Mouse (Mus musculus): ENCODE results near the gene Slfn4. TPM values are rescaled to one million over a fixed set of nuclear protein-coding genes. Genes with fewer than 3 reads are reported as not detected.

The Slfn4 gene
- polyA plus RNA-seq, 2 experiments: 0.04 to 0.18 TPM

GRCm38 (mm10) chr11:83238389-83238788 lies 63.4 kb downstream of the Slfn4 start:
- Histone ChIP-seq H3K4me3 (replicated peaks; ENCODE audit: low read length) (no peak overlapping the region), H3K27me3 (ENCODE audit: control insufficient read depth, insufficient read depth, low read length) (no peaks in the 10 kb centered on the region), H3K36me3 (ENCODE audit: control insufficient read depth, insufficient read depth, low read length) (no peaks in the 10 kb centered on the region), H3K9me3 (ENCODE audit: control insufficient read depth, low read length) (no peaks in the 10 kb centered on the region), H3K9ac (ENCODE audit: low read depth, low read length, severe bottlenecking) (no peak overlapping the region), H3K27ac (replicated peaks; ENCODE audit: low read depth, low read length) (no peak overlapping the region), H3K4me2 (replicated peaks; ENCODE audit: low read depth, low read length, severe bottlenecking) (no peak overlapping the region), H3K4me1 (ENCODE audit: control insufficient read depth, insufficient read depth, low read length) (no peaks in the 10 kb centered on the region)
- WGBS: 91% methylated on average over 2 of the region's 2 CpGs
- no peak for TF ChIP-seq POLR2A (IDR thresholded peaks at IDR 0.05; ENCODE audit: borderline replicate concordance, extremely low read depth, insufficient read depth, insufficient read length)
- DNase-seq (ENCODE audit: low spot score) (no peak), ATAC-seq (ENCODE audit: low FRiP score, low read depth) (no peak)

GRCm38 (mm10) chr11:83239811-83240210 lies 64.8 kb downstream of the Slfn4 start:
- no peak overlapping the region for H3K4me3 ChIP-seq (replicated peaks; ENCODE audit: low read length)
- H3K27ac ChIP-seq (replicated peaks; ENCODE audit: low read depth, low read length): no peak overlapping the region
- H3K4me2 ChIP-seq (replicated peaks; ENCODE audit: low read depth, low read length, severe bottlenecking): no peak overlapping the region
- no peaks in the 10 kb centered on the region for H3K27me3 ChIP-seq (ENCODE audit: control insufficient read depth, insufficient read depth, low read length)
- no peak overlapping the region for H3K9ac ChIP-seq (ENCODE audit: low read depth, low read length, severe bottlenecking)
- ATAC-seq (ENCODE audit: low FRiP score, low read depth): no peak
- H3K36me3 ChIP-seq (ENCODE audit: control insufficient read depth, insufficient read depth, low read length): no peaks in the 10 kb centered on the region
- 26% methylated on average over 2 of the region's 2 CpGs for WGBS
- no peak for TF ChIP-seq POLR2A (IDR thresholded peaks at IDR 0.05; ENCODE audit: borderline replicate concordance, extremely low read depth, insufficient read depth, insufficient read length)
- H3K4me1 ChIP-seq (ENCODE audit: control insufficient read depth, insufficient read depth, low read length): no peaks in the 10 kb centered on the region
- no peak for DNase-seq (ENCODE audit: low spot score)
- H3K9me3 ChIP-seq (ENCODE audit: control insufficient read depth, low read length): no peaks in the 10 kb centered on the region

Other genes starting within 250 kb of the Slfn4 start
- gene Slfn5, start 223.8 kb upstream of the Slfn4 start, polyA plus RNA-seq (2012; rRNA removed): 1.0 and 1.3 TPM in 2 replicates
- 1.6 and 2.1 TPM in 2 replicates for gene Slfn5, start 223.8 kb upstream of the Slfn4 start, polyA plus RNA-seq (2014; fragmentation: Nextera tagmentation; extraction: Ambion mirVana)
- gene Slfn9, start 183.4 kb upstream of the Slfn4 start, polyA plus RNA-seq (2012; rRNA removed): 5.8 and 7.8 TPM in 2 replicates
- gene Slfn9, start 183.4 kb upstream of the Slfn4 start, polyA plus RNA-seq (2014; fragmentation: Nextera tagmentation; extraction: Ambion mirVana): 11.3 and 12.9 TPM in 2 replicates
- gene Slfn8, start 154.4 kb upstream of the Slfn4 start, polyA plus RNA-seq (2012; rRNA removed): 0.24 and 0.48 TPM in 2 replicates
- gene Slfn8, start 154.4 kb upstream of the Slfn4 start, polyA plus RNA-seq (2014; fragmentation: Nextera tagmentation; extraction: Ambion mirVana): 0.48 and 0.58 TPM in 2 replicates
- gene Slfn2, start 110.1 kb upstream of the Slfn4 start, polyA plus RNA-seq (2012; rRNA removed): 1.9 and 2.4 TPM in 2 replicates
- gene Slfn2, start 110.1 kb upstream of the Slfn4 start, polyA plus RNA-seq (2014; fragmentation: Nextera tagmentation; extraction: Ambion mirVana): 5.2 and 5.3 TPM in 2 replicates
- 0.14 and 0.19 TPM in 2 replicates for gene Slfn1, start 58.3 kb upstream of the Slfn4 start, polyA plus RNA-seq (2012; rRNA removed)
- gene Slfn1, start 58.3 kb upstream of the Slfn4 start, polyA plus RNA-seq (2014; fragmentation: Nextera tagmentation; extraction: Ambion mirVana): 0.12 and 0.21 TPM in 2 replicates
- gene Slfn3, start 16.1 kb downstream of the Slfn4 start, polyA plus RNA-seq (2012; rRNA removed): 0.64 and 0.87 TPM in 2 replicates
- 0.57 and 0.89 TPM in 2 replicates for gene Slfn3, start 16.1 kb downstream of the Slfn4 start, polyA plus RNA-seq (2014; fragmentation: Nextera tagmentation; extraction: Ambion mirVana)
- 0.06 and 0.09 TPM in 2 replicates for gene Slfn14, start 111.5 kb downstream of the Slfn4 start, polyA plus RNA-seq (2012; rRNA removed)
- 0.07 and 0.12 TPM in 2 replicates for gene Slfn14, start 111.5 kb downstream of the Slfn4 start, polyA plus RNA-seq (2014; fragmentation: Nextera tagmentation; extraction: Ambion mirVana)
- 49.6 and 49.7 TPM in 2 replicates for gene Ap2b1, start 123.8 kb downstream of the Slfn4 start, polyA plus RNA-seq (2012; rRNA removed)
- 62.4 and 67.0 TPM in 2 replicates for gene Ap2b1, start 123.8 kb downstream of the Slfn4 start, polyA plus RNA-seq (2014; fragmentation: Nextera tagmentation; extraction: Ambion mirVana)
- gene Pex12, start 127.4 kb downstream of the Slfn4 start, polyA plus RNA-seq (2012; rRNA removed): 11.5 TPM in 2 replicates
- 14.6 and 15.3 TPM in 2 replicates for gene Pex12, start 127.4 kb downstream of the Slfn4 start, polyA plus RNA-seq (2014; fragmentation: Nextera tagmentation; extraction: Ambion mirVana)
- 8.4 and 12.3 TPM in 2 replicates for gene Rasl10b, start 234.0 kb downstream of the Slfn4 start, polyA plus RNA-seq (2012; rRNA removed)
- gene Rasl10b, start 234.0 kb downstream of the Slfn4 start, polyA plus RNA-seq (2014; fragmentation: Nextera tagmentation; extraction: Ambion mirVana): 2.2 and 2.4 TPM in 2 replicates

All from limb, embryonic 14.5 days (tissue).